Comparison of ENCODE assay signal across 24 mouse cellular contexts in genomic region chr17:51043869-51044268, GRCm38 (mm10).
A peak's percentile ranks its signal among the peaks of the same experiment; 100 is the strongest.
DNase-seq lines count a peak whose midpoint lies in the region; ATAC-seq and TF ChIP-seq lines count a peak whose summit lies in the region.
"Had no signal": no experiment of that assay in that cellular context is flagged by ENCODE, and none has a peak within 500 bp of the region (broad histone marks: within the 10 kb centered on the region; RNA-seq: fewer than 3 reads in every experiment).

No protein-coding gene starts in this region.

- peak; percentile 72 for ATAC-seq in granulocyte monocyte progenitor cell, adult 5-6 weeks (replicated peaks; ENCODE audit: poor library complexity, severe bottlenecking)
- ATAC-seq in neutrophil, adult 5-6 weeks (ENCODE audit: extremely low read depth, insufficient number of reproducible peaks, low FRiP score, poor library complexity, severe bottlenecking), result peak; percentile 63; the same call in 1 of the 2 replicates
- no peak for ATAC-seq in lung, postnatal 0 days
- ATAC-seq: forebrain, embryonic 14.5 days; hindbrain, embryonic 16.5 days; inflammation-experienced regulatory T-cells, adult 6 months had no signal

- no peak for TF ChIP-seq RAD21 in MEL (IDR thresholded peaks at IDR 0.05; ENCODE audit: low read depth, low read length)

- no peaks in the 10 kb centered on the region for H3K9me3 ChIP-seq in MEL (replicated peaks; ENCODE audit: insufficient read depth, low read length)
- no peaks in the 10 kb centered on the region for H3K9me3 ChIP-seq in lung, postnatal 0 days (ENCODE audit: low read length)
- H3K9me3 ChIP-seq: embryonic facial prominence, embryonic 15.5 days; forebrain, embryonic 10.5 days; heart, embryonic 13.5 days; hindbrain, embryonic 12.5 days had no signal

- H3K27ac ChIP-seq in MEL (ENCODE audit: control insufficient read depth, low read depth, low read length), result no peak overlapping the region
- H3K27ac ChIP-seq in cerebellum, adult 2 months (ENCODE audit: insufficient read depth, low read length), result no peak overlapping the region
- H3K27ac ChIP-seq in lung, postnatal 0 days (ENCODE audit: low read length), result no peak overlapping the region
- H3K27ac ChIP-seq: embryonic facial prominence, embryonic 15.5 days; forebrain, embryonic 10.5 days; gastrocnemius, adult 2 months; heart, embryonic 13.5 days; hindbrain, embryonic 12.5 days had no signal

- H3K36me3 ChIP-seq in MEL (ENCODE audit: control insufficient read depth in 1 of 2, insufficient read depth in 2 of 2, low read length in 2 of 2), result peaks cover 0 to 21% of the 10 kb centered on the region in 2 experiments; a peak in 2 of 4 replicates
- H3K36me3 ChIP-seq in lung, postnatal 0 days (ENCODE audit: insufficient read depth, low read length), result no peaks in the 10 kb centered on the region
- H3K36me3 ChIP-seq: embryonic facial prominence, embryonic 15.5 days; forebrain, embryonic 10.5 days; heart, embryonic 13.5 days; hindbrain, embryonic 12.5 days had no signal

- H3K4me3 ChIP-seq in MEL (ENCODE audit: control insufficient read depth in 1 of 2, insufficient read depth in 1 of 2, low read depth in 2 of 2, low read length in 2 of 2), result no peak overlapping the region
- H3K4me3 ChIP-seq in cerebellum, adult 2 months (replicated peaks; ENCODE audit: insufficient read depth, low read depth, low read length), result no peak overlapping the region
- H3K4me3 ChIP-seq in lung, postnatal 0 days (ENCODE audit: low read depth, low read length), result no peak overlapping the region
- H3K4me3 ChIP-seq: embryonic facial prominence, embryonic 15.5 days; erythroblast, embryonic 14.5 days; forebrain, embryonic 10.5 days; gastrocnemius, adult 2 months; heart, embryonic 13.5 days; hindbrain, embryonic 12.5 days had no signal

- TF ChIP-seq EP300 in MEL (IDR thresholded peaks at IDR 0.05; ENCODE audit: low read depth in 1 of 2, low read length in 2 of 2), result 0 out of 4 replicates have a peak, but pooled peaks of 1 of the 2 experiments have one; percentile 15
- no peak for TF ChIP-seq EP300 in lung, postnatal 0 days (IDR thresholded peaks at IDR 0.05)

- H3K79me2 ChIP-seq in MEL (ENCODE audit: control insufficient read depth, insufficient read depth, low read length, poor library complexity), result no peaks in the 10 kb centered on the region; the same call in 1 of the 2 replicates

- H3K4me1 ChIP-seq in MEL (ENCODE audit: control insufficient read depth in 1 of 2, insufficient read depth in 2 of 2, low read length in 2 of 2), result peaks cover 5 to 11% of the 10 kb centered on the region in 2 experiments
- H3K4me1 ChIP-seq in cerebellum, adult 2 months (ENCODE audit: control insufficient read depth, insufficient read depth, low read length), result no peaks in the 10 kb centered on the region
- H3K4me1 ChIP-seq in lung, postnatal 0 days (ENCODE audit: insufficient read depth, low read depth, low read length), result no peaks in the 10 kb centered on the region
- H3K4me1 ChIP-seq: embryonic facial prominence, embryonic 15.5 days; forebrain, embryonic 10.5 days; heart, embryonic 13.5 days; hindbrain, embryonic 12.5 days had no signal

- DNase-seq in A20 (ENCODE audit: low read depth, low spot score) (peak; percentile 53), MEL (ENCODE audit: low read depth, low spot score) (peak; percentile 68), adipocyte (ENCODE audit: low spot score) (no peak)
- no peak for DNase-seq in cerebellum, adult 2 months
- no peak for DNase-seq in lung, postnatal 0 days (ENCODE audit: low spot score)
- DNase-seq: adrenal gland, postnatal 10 days; cerebellum, adult 18-20 months; cerebellum, postnatal 10 days; embryo, embryonic 11 days; gastrocnemius, adult 2 months; gastrocnemius, postnatal 25 days; heart, adult 11 months; heart, postnatal 36 days had no signal

- TF ChIP-seq CTCF in MEL (IDR thresholded peaks at IDR 0.05 in 2 of 3, conservative IDR thresholded peaks at IDR 0.05 in 1 of 3; ENCODE audit: control insufficient read depth in 1 of 3, insufficient read depth in 1 of 3, low read depth in 2 of 3, low read length in 3 of 3, poor library complexity in 1 of 3, severe bottlenecking in 1 of 3), result no peak
- no peak for TF ChIP-seq CTCF in cerebellum, adult 2 months (IDR thresholded peaks at IDR 0.05; ENCODE audit: borderline replicate concordance, insufficient read depth, low read depth, low read length)
- TF ChIP-seq CTCF in lung, postnatal 0 days (IDR thresholded peaks at IDR 0.05), result no peak

- no peaks in the 10 kb centered on the region for H3K27me3 ChIP-seq in MEL (ENCODE audit: control insufficient read depth in 1 of 2, insufficient read depth in 2 of 2, low read length in 2 of 2)
- H3K27me3 ChIP-seq in cerebellum, adult 2 months (ENCODE audit: control insufficient read depth, insufficient read depth, low read length), result no peaks in the 10 kb centered on the region
- no peaks in the 10 kb centered on the region for H3K27me3 ChIP-seq in lung, postnatal 0 days (replicated peaks; ENCODE audit: insufficient read depth, low read length)
- H3K27me3 ChIP-seq: CH12.LX; embryonic facial prominence, embryonic 15.5 days; heart, embryonic 13.5 days; hindbrain, embryonic 12.5 days had no signal

- no peak overlapping the region for H3K9ac ChIP-seq in MEL (ENCODE audit: control insufficient read depth, low read depth, low read length, poor library complexity, severe bottlenecking)
- no peak overlapping the region for H3K9ac ChIP-seq in lung, postnatal 0 days (replicated peaks; ENCODE audit: low read depth)
- H3K9ac ChIP-seq: embryonic facial prominence, embryonic 15.5 days; heart, embryonic 13.5 days; hindbrain, embryonic 12.5 days had no signal

- 85% methylated on average over 1 of the region's 1 CpGs for WGBS in cerebellum, adult 2 months
- 57% methylated on average over 1 of the region's 1 CpGs for WGBS in lung, postnatal 0 days

- no peak for TF ChIP-seq POLR2A in MEL (IDR thresholded peaks at IDR 0.05; ENCODE audit: control insufficient read depth in 1 of 2, insufficient read depth in 1 of 2, low read depth in 1 of 2, low read length in 2 of 2, poor library complexity in 1 of 2)
- no peak for TF ChIP-seq POLR2A in cerebellum, adult 2 months (IDR thresholded peaks at IDR 0.05; ENCODE audit: borderline replicate concordance, insufficient read depth, low read length)

- no peak overlapping the region for H3K4me2 ChIP-seq in lung, postnatal 0 days (replicated peaks; ENCODE audit: low read depth, low read length)
- H3K4me2 ChIP-seq: embryonic facial prominence, embryonic 15.5 days; heart, embryonic 13.5 days; hindbrain, embryonic 12.5 days had no signal

TF ChIP-seq in MEL, 35 proteins besides CTCF, POLR2A, EP300 and RAD21:
- no peak for TF ChIP-seq MYC (IDR thresholded peaks at IDR 0.05; ENCODE audit: low read depth, low read length)
- no peak for TF ChIP-seq POLR2AphosphoS2 (IDR thresholded peaks at IDR 0.05; ENCODE audit: low read length)
- TF ChIP-seq KAT2A (conservative IDR thresholded peaks at IDR 0.05; ENCODE audit: low read depth, low read length), result no peak

Comparison
In these comparisons a context has a peak if more than half of its experiments do, and no peak if none do; other contexts are left out.
1. DNase-seq: peak in A20 (single experiment) and MEL (single experiment); none in cerebellum, adult 2 months (0 of 2), adipocyte (single experiment) and lung, postnatal 0 days (single experiment).